Mouse (Mus musculus) heart, embryonic 14.5 days (tissue): ENCODE data around the gene Vwa7. TPM values are rescaled to one million over a fixed set of nuclear protein-coding genes. Genes with fewer than 3 reads are reported as not detected.

Source experiments
- ATAC-seq: fragments of 200-750 bp; cut with Nextera tagmentation; 2 replicates; pipeline ENCODE4 v1.8.0; 2017; ENCODE audit warnings: low read depth, moderate TSS enrichment; ENCODE audit not compliant: insufficient number of reproducible peaks, insufficient read depth, low FRiP score
- H3K27ac ChIP-seq, 2 experiments: fragments of 200-500 bp in 1 of 2; fragments of 300-500 bp in 1 of 2; sonication (generic) in 1 of 2; replicated peaks in 1 of 2; 2 replicates each; pipeline ENCODE4 v1.5.1; 2012 to 2014; ENCODE audit warnings: low read depth in 2 of 2, low read length in 2 of 2, control low read depth in 1 of 2, mild to moderate bottlenecking in 1 of 2, mixed read lengths in 1 of 2; ENCODE audit not compliant: control insufficient read depth in 1 of 2, insufficient read depth in 1 of 2
- H3K27me3 ChIP-seq: fragments of 300-500 bp; sonication (generic); 2 replicates; pipeline ENCODE4 v1.6.1; 2014; ENCODE audit warnings: mild to moderate bottlenecking, low read length, control low read depth; ENCODE audit not compliant: control insufficient read depth, insufficient read depth
- H3K36me3 ChIP-seq: fragments of 300-500 bp; sonication (generic); 2 replicates; pipeline ENCODE4 v1.6.1; 2014; ENCODE audit warnings: mild to moderate bottlenecking, control low read depth, low read length, mixed read lengths; ENCODE audit not compliant: control insufficient read depth, insufficient read depth
- H3K4me1 ChIP-seq, 2 experiments: fragments of 200-500 bp in 1 of 2; fragments of 300-500 bp in 1 of 2; sonication (generic) in 1 of 2; 2 replicates each; pipeline ENCODE4 v1.6.1; 2012 to 2014; ENCODE audit warnings: low read length in 2 of 2, control low read depth in 1 of 2, mixed read lengths in 1 of 2; ENCODE audit not compliant: control insufficient read depth in 2 of 2, insufficient read depth in 2 of 2
- H3K4me2 ChIP-seq: fragments of 300-500 bp; sonication (generic); 2 replicates; pipeline ENCODE4 v1.6.1; 2014; ENCODE audit warnings: mild to moderate bottlenecking, low read length
- H3K4me3 ChIP-seq, 2 experiments: fragments of 200-500 bp in 1 of 2; fragments of 300-500 bp in 1 of 2; sonication (generic) in 1 of 2; 2 replicates each; pipeline ENCODE4 v1.5.1; 2012 to 2014; ENCODE audit warnings: low read length in 2 of 2, mild to moderate bottlenecking in 2 of 2, control low read depth in 1 of 2, low read depth in 1 of 2, moderate library complexity in 1 of 2; ENCODE audit not compliant: control insufficient read depth in 1 of 2, insufficient read depth in 1 of 2
- H3K9ac ChIP-seq: fragments of 300-500 bp; sonication (generic); 2 replicates; pipeline ENCODE4 v1.6.1; 2014; ENCODE audit warnings: mild to moderate bottlenecking, low read length
- H3K9me3 ChIP-seq: fragments of 300-500 bp; sonication (generic); 2 replicates; pipeline ENCODE4 v1.6.1; 2016; ENCODE audit warnings: low read length, control low read depth; ENCODE audit not compliant: control insufficient read depth
- WGBS: fragments of 180-500 bp; shearing (Covaris S2); extraction: QIAGEN DNeasy Blood & Tissue Kit; methylation state at CpG from one replicate; pipeline ENCODE4 v1.1.7; 2014; 5-methylcytosine and 5-hydroxymethylcytosine counted together
- polyA plus RNA-seq: library from polyadenylated mRNA; unstranded; fragments of >200 nt; fragmentation: Nextera tagmentation; extraction: Ambion mirVana; gene quantifications from 2 replicates; pipeline ENCODE4 v1.2.1, GENCODE M21; 2014

Gene Vwa7
- polyA plus RNA-seq, 1 experiment from 2014 or later: 0.42 TPM

DNA sequence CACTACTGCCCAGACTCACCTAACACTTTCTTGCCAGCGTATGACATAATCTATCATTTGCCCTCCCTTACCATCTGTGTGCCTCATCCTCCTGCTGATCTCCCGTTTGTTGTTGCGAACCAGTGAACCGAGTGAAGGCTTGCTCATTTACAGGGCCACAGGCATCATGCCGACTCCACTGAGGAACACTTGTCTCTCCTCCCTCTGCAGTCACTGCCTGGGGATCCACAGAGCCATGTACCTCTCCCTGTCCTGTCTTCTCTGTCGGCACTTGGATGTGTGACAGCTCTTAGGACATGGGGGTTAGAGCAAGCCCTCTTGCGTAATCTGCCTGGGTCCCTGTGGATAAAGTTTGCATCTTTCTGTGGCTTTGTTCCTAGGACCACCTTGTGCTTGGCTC is 6.8 kb upstream of the Vwa7 start:
- ATAC-seq: no peak
- Histone ChIP-seq H3K27ac (no peak overlapping the region), H3K9ac (no peak overlapping the region), H3K9me3 (no peaks in the 10 kb centered on the region), H3K36me3 (peaks cover 96% of the 10 kb centered on the region), H3K4me2 (no peak overlapping the region), H3K4me3 (no peak overlapping the region), H3K27me3 (no peaks in the 10 kb centered on the region), H3K4me1 (no peaks in the 10 kb centered on the region)
- 88% methylated on average over 7 of the region's 7 CpGs for WGBS

DNA sequence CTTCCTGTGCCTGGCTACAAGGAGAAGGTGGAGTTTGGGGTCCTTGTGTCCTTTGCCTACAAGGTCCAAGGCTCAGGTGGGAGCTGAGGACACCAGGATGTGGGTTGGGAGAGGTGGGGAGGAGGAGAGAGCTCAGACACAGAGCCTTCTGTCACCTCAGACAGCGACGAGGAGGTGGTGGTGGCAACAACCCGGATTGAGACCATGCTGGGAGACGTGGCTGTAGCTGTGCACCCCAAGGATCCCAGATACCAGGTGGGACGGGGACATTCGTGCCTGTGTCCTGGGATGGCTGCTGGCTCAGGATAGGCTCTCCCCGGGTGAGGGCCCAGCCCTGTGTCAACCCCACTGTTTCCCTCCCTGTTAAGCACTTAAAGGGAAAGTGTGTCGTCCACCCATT is 4.9 kb upstream of the Vwa7 start:
- Histone ChIP-seq H3K4me3 (no peak overlapping the region), H3K27ac (no peak overlapping the region), H3K4me2 (no peak overlapping the region), H3K36me3 (peaks cover 94% of the 10 kb centered on the region), H3K27me3 (no peaks in the 10 kb centered on the region), H3K4me1 (peaks cover 5 to 6% of the 10 kb centered on the region in 2 experiments), H3K9me3 (no peaks in the 10 kb centered on the region), H3K9ac (no peak overlapping the region)
- WGBS: 85% methylated on average over 8 of the region's 8 CpGs
- ATAC-seq: no peak

DNA sequence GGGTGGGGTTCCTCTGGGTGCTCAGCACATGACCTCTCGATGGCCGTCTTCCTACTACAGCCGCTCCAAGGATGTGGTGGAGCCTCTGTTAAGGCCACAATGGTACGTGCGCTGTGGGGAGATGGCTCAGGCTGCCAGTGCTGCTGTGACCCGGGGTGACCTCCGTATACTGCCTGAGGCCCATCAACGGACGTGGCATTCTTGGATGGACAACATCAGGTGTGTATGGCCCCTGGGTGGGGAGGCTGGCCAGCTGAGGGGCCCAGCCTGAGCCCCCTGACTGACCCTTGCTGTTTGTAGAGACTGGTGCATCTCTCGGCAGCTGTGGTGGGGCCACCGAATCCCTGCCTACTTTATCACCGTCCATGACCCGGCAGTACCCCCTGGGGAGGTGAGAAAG is 3.9 kb upstream of the Vwa7 start:
- ATAC-seq: no peak
- 80% methylated on average over 13 of the region's 13 CpGs for WGBS
- Histone ChIP-seq H3K9ac (no peak overlapping the region), H3K27ac (no peak overlapping the region), H3K4me2 (no peak overlapping the region), H3K36me3 (peaks cover 86% of the 10 kb centered on the region), H3K9me3 (no peaks in the 10 kb centered on the region), H3K4me3 (no peak overlapping the region), H3K4me1 (peaks cover 8 to 10% of the 10 kb centered on the region in 2 experiments), H3K27me3 (no peaks in the 10 kb centered on the region)

DNA sequence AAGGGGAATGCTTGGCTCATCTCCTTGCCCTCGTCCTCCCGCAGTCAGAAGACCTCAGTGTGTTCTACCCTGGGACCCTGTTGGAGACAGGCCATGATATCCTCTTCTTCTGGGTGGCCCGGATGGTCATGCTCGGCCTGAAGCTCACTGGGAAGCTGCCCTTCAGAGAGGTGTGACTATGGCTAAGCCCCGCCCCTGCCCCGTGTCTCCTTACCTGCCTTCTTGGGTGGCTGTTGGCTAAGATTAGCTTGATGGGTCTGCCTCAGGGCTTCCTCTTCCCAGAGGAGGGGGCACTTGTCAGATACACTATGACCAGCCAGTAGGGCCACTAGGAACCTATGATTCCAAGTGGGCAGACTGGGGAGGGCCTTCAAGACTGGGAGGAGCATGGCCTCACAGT is 3.2 kb upstream of the Vwa7 start:
- Histone ChIP-seq H3K9me3 (no peaks in the 10 kb centered on the region), H3K27ac (no peak overlapping the region), H3K9ac (no peak overlapping the region), H3K27me3 (no peaks in the 10 kb centered on the region), H3K4me2 (no peak overlapping the region), H3K4me1 (peaks cover 8 to 10% of the 10 kb centered on the region in 2 experiments), H3K4me3 (no peak overlapping the region), H3K36me3 (peaks cover 79% of the 10 kb centered on the region)
- ATAC-seq: no peak
- 80% methylated on average over 6 of the region's 6 CpGs for WGBS

DNA sequence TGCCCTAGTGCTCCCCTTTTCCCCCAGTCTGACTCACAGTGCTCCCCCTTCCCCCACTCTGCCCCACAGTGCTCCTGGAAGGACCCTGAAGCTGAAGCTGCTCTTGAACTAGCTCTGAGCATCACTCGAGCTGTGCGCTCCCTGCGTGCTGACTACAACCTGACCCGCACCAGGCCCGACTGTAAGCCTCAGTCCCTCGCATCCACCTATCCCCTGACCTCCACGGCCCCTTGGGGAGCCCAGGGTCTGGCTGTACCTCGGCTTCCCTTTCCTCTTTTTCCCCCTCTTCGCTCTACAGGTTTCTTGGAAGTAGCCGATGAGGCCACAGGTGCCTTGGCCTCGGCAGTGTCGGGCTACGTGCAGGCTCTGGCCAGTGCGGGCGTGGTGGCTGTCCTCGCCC is 1.1 kb upstream of the Vwa7 start:
- Histone ChIP-seq H3K4me1 (peaks cover 8 to 10% of the 10 kb centered on the region in 2 experiments), H3K27ac (no peak overlapping the region), H3K36me3 (peaks cover 58% of the 10 kb centered on the region), H3K9me3 (no peaks in the 10 kb centered on the region), H3K4me3 (no peak overlapping the region), H3K9ac (no peak overlapping the region), H3K27me3 (no peaks in the 10 kb centered on the region), H3K4me2 (no peak overlapping the region)
- 91% methylated on average over 16 of the region's 16 CpGs for WGBS
- no peak for ATAC-seq

DNA sequence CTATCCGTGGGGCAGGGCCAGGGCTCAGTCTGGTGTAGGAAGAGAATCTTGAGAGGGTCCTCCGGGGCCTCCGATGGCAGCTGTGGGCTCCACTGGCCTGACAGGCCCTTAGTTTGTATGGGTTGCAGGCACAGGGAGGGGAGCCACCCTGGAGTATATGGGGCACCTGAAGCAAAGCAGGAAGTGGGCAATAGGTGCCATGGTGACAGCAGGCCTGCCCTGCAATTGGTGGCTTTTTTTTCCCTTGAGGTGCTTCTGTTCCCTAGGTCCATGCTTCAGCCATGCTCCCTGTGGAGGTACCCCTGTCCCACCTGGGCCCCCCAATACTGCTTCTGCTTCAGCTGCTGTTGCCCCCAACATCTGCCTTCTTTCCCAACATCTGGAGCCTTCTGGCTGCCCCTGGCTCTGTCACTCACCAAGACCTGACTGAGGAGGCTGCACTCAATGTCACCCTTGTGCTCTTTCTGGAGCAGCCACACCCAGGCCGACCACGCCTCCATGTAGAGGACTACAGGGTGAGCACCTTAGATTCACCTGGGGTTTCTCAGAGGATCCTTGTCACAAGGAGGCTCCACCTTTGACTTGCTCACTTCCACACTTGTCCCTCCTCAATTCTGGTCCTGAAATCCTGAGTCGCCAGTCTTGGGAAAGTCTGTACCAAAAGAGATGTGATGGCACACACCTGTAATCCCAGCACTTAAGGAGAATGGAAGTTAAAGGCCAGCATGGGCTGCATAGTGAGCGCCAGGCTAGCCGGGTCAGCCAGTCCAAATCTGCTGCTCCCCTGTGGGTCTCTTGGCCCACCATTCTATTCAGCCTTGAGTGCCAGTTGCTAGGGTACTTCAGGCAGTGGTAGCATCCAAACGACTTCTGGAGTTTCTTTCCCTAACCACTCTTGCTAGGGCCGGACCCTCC is 669 bp downstream of the Vwa7 start:
- Histone ChIP-seq H3K27ac (0 out of 4 replicates have a peak overlapping the region, but pooled peaks of 1 of the 2 experiments have one; percentile 10), H3K4me3 (no peak overlapping the region), H3K9ac (peak overlapping the region; percentile 53), H3K4me2 (no peak overlapping the region), H3K27me3 (no peaks in the 10 kb centered on the region), H3K4me1 (peaks cover 15 to 18% of the 10 kb centered on the region in 2 experiments), H3K9me3 (no peaks in the 10 kb centered on the region), H3K36me3 (peaks cover 40% of the 10 kb centered on the region)
- no peak for ATAC-seq
- 75% methylated on average over 10 of the region's 10 CpGs for WGBS

DNA sequence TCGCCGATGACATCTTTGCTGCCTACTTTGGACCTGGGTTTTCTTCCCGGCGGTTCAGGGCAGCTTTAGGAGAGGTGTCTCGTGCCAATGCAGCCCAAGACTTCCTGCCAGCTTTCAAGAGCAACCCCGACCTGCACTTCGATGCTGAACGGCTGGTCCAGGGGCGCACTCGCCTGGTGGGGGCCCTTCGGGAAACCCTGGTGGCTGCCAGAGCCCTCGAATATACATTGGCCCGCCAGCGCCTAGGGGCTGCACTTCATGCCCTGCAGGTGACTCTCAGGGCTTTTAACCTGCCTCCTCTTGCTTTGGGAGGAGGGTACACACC is 1.3 kb downstream of the Vwa7 start:
- no peaks in the 10 kb centered on the region for H3K27me3 ChIP-seq
- no peak for ATAC-seq
- H3K4me2 ChIP-seq: no peak overlapping the region
- peaks cover 34% of the 10 kb centered on the region for H3K36me3 ChIP-seq
- H3K4me1 ChIP-seq: peaks cover 17 to 20% of the 10 kb centered on the region in 2 experiments
- no peak overlapping the region for H3K4me3 ChIP-seq
- 65% methylated on average over 14 of the region's 14 CpGs for whole genome bisulfite sequencing
- no peak overlapping the region for H3K27ac ChIP-seq
- no peak overlapping the region for H3K9ac ChIP-seq
- no peaks in the 10 kb centered on the region for H3K9me3 ChIP-seq

DNA sequence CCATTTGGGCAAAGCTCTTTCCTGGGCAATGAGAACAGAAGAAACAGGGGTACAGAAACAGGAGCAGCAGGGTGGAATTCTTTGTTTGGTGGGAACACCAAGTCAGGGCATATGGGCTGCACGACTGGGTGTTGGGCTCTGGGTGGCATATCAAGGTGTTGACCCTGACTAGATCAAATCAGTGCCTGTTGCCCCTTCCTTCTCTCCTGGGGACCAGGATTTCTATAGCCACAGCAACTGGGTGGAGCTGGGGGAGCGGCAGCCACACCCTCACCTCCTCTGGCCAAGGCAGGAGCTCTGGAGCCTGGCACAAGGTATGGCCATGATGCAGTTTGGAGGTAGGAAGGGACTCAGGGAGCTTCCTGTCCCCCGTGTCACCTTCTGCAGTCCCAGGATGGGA is 1.8 kb downstream of the Vwa7 start:
- no peaks in the 10 kb centered on the region for H3K27me3 ChIP-seq
- H3K4me3 ChIP-seq: no peak overlapping the region
- H3K4me2 ChIP-seq: no peak overlapping the region
- peaks cover 29% of the 10 kb centered on the region for H3K36me3 ChIP-seq
- peaks cover 17 to 20% of the 10 kb centered on the region in 2 experiments for H3K4me1 ChIP-seq
- no peak for ATAC-seq
- H3K27ac ChIP-seq: no peak overlapping the region
- H3K9me3 ChIP-seq: no peaks in the 10 kb centered on the region
- no peak overlapping the region for H3K9ac ChIP-seq
- 85% methylated on average over 3 of the region's 3 CpGs for WGBS
